Mouse (Mus musculus): ENCODE measurements around the gene Nhlrc4. TPM values are rescaled to one million over a fixed set of nuclear protein-coding genes. Genes with fewer than 3 reads are reported as not detected.

The Nhlrc4 gene
- polyA plus RNA-seq (2014; fragmentation: Nextera tagmentation; extraction: Ambion mirVana) = 0.09 TPM in 1 of 2 replicates, not detected in the other

- no peak within 1 kb of the TSS for H3K4me3 ChIP-seq (ENCODE audit: control insufficient read depth in 1 of 2, insufficient read depth in 1 of 2, low read depth in 1 of 2, low read length in 2 of 2)
- peaks cover 5 to 10% of the 10 kb centered on the region in 2 experiments; a peak in 3 of 4 replicates for H3K4me1 ChIP-seq (ENCODE audit: control insufficient read depth in 2 of 2, insufficient read depth in 2 of 2, low read length in 2 of 2)
- no peak within 1 kb of the TSS for H3K9ac ChIP-seq (ENCODE audit: low read length)
- no peaks in the 10 kb centered on the region for H3K36me3 ChIP-seq (ENCODE audit: control insufficient read depth, insufficient read depth, low read length)
- H3K9me3 ChIP-seq (ENCODE audit: control insufficient read depth, low read length) = no peaks in the 10 kb centered on the region
- no peak within 1 kb of the TSS for H3K4me2 ChIP-seq (ENCODE audit: low read length)
- H3K27me3 ChIP-seq (ENCODE audit: control insufficient read depth, insufficient read depth, low read length) = peaks cover 1% of the 10 kb centered on the region
- H3K27ac ChIP-seq (replicated peaks in 1 of 2; ENCODE audit: control insufficient read depth in 1 of 2, insufficient read depth in 1 of 2, low read depth in 2 of 2, low read length in 2 of 2) = no peak within 1 kb of the TSS
- ATAC-seq (ENCODE audit: insufficient number of reproducible peaks, insufficient read depth, low FRiP score, low read depth) = no peak
- WGBS = 37% methylated on average over 6 of the region's 6 CpGs
These were observed at the start of gene Nhlrc4, which contains the start of gene Pigq for GRCm38 (mm10) chr17:25944366-25945163. Nhlrc4 (minus strand) TSS chr17:25944961. Pigq (minus strand) TSS chr17:25944936.

- WGBS = 70% methylated on average over 3 of the region's 3 CpGs
- Histone ChIP-seq H3K27ac (replicated peaks in 1 of 2; ENCODE audit: control insufficient read depth in 1 of 2, insufficient read depth in 1 of 2, low read depth in 2 of 2, low read length in 2 of 2) (no peak overlapping the region), H3K4me2 (ENCODE audit: low read length) (no peak overlapping the region), H3K4me3 (ENCODE audit: control insufficient read depth in 1 of 2, insufficient read depth in 1 of 2, low read depth in 1 of 2, low read length in 2 of 2) (no peak overlapping the region), H3K36me3 (ENCODE audit: control insufficient read depth, insufficient read depth, low read length) (peaks cover 88% of the 10 kb centered on the region), H3K4me1 (ENCODE audit: control insufficient read depth in 2 of 2, insufficient read depth in 2 of 2, low read length in 2 of 2) (no peaks in the 10 kb centered on the region), H3K9me3 (ENCODE audit: control insufficient read depth, low read length) (no peaks in the 10 kb centered on the region), H3K9ac (ENCODE audit: low read length) (no peak overlapping the region), H3K27me3 (ENCODE audit: control insufficient read depth, insufficient read depth, low read length) (no peaks in the 10 kb centered on the region)
- ATAC-seq (ENCODE audit: insufficient number of reproducible peaks, insufficient read depth, low FRiP score, low read depth) = no peak
These were observed 48.7 kb upstream of the Nhlrc4 start for GRCm38 (mm10) chr17:25993489-25993888.

- no peak overlapping the region for H3K27ac ChIP-seq (replicated peaks in 1 of 2; ENCODE audit: control insufficient read depth in 1 of 2, insufficient read depth in 1 of 2, low read depth in 2 of 2, low read length in 2 of 2)
- WGBS = 96% methylated on average over 4 of the region's 4 CpGs
- peaks cover 77% of the 10 kb centered on the region for H3K36me3 ChIP-seq (ENCODE audit: control insufficient read depth, insufficient read depth, low read length)
- no peak overlapping the region for H3K4me2 ChIP-seq (ENCODE audit: low read length)
- H3K9me3 ChIP-seq (ENCODE audit: control insufficient read depth, low read length) = no peaks in the 10 kb centered on the region
- H3K4me1 ChIP-seq (ENCODE audit: control insufficient read depth in 2 of 2, insufficient read depth in 2 of 2, low read length in 2 of 2) = no peaks in the 10 kb centered on the region
- ATAC-seq (ENCODE audit: insufficient number of reproducible peaks, insufficient read depth, low FRiP score, low read depth) = no peak
- no peak overlapping the region for H3K9ac ChIP-seq (ENCODE audit: low read length)
- no peak overlapping the region for H3K4me3 ChIP-seq (ENCODE audit: control insufficient read depth in 1 of 2, insufficient read depth in 1 of 2, low read depth in 1 of 2, low read length in 2 of 2)
- no peaks in the 10 kb centered on the region for H3K27me3 ChIP-seq (ENCODE audit: control insufficient read depth, insufficient read depth, low read length)
These were observed 47.5 kb upstream of the Nhlrc4 start for GRCm38 (mm10) chr17:25992274-25992673.

GRCm38 (mm10) chr17:25990331-25990730 lies 45.6 kb upstream of the Nhlrc4 start:
- Histone ChIP-seq H3K4me2 (ENCODE audit: low read length) (no peak overlapping the region), H3K9ac (ENCODE audit: low read length) (no peak overlapping the region), H3K36me3 (ENCODE audit: control insufficient read depth, insufficient read depth, low read length) (peaks cover 62% of the 10 kb centered on the region), H3K27me3 (ENCODE audit: control insufficient read depth, insufficient read depth, low read length) (no peaks in the 10 kb centered on the region), H3K4me1 (ENCODE audit: control insufficient read depth in 2 of 2, insufficient read depth in 2 of 2, low read length in 2 of 2) (no peaks in the 10 kb centered on the region), H3K27ac (replicated peaks in 1 of 2; ENCODE audit: control insufficient read depth in 1 of 2, insufficient read depth in 1 of 2, low read depth in 2 of 2, low read length in 2 of 2) (no peak overlapping the region), H3K4me3 (ENCODE audit: control insufficient read depth in 1 of 2, insufficient read depth in 1 of 2, low read depth in 1 of 2, low read length in 2 of 2) (no peak overlapping the region), H3K9me3 (ENCODE audit: control insufficient read depth, low read length) (no peaks in the 10 kb centered on the region)
- 85% methylated on average over 5 of the region's 5 CpGs for WGBS
- no peak for ATAC-seq (ENCODE audit: insufficient number of reproducible peaks, insufficient read depth, low FRiP score, low read depth)

GRCm38 (mm10) chr17:25985306-25986294 lies 40.8 kb upstream of the Nhlrc4 start, which contains the start of gene Capn15:
Capn15 (minus strand) TSS chr17:25985796.
- Histone ChIP-seq H3K36me3 (ENCODE audit: control insufficient read depth, insufficient read depth, low read length) (peaks cover 20% of the 10 kb centered on the region), H3K4me2 (ENCODE audit: low read length) (peak within 1 kb of the TSS; percentile 94), H3K27me3 (ENCODE audit: control insufficient read depth, insufficient read depth, low read length) (no peaks in the 10 kb centered on the region), H3K4me3 (ENCODE audit: control insufficient read depth in 1 of 2, insufficient read depth in 1 of 2, low read depth in 1 of 2, low read length in 2 of 2) (peak within 1 kb of the TSS; percentile 71 to 91), H3K9ac (ENCODE audit: low read length) (peak within 1 kb of the TSS; percentile 95), H3K27ac (replicated peaks in 1 of 2; ENCODE audit: control insufficient read depth in 1 of 2, insufficient read depth in 1 of 2, low read depth in 2 of 2, low read length in 2 of 2) (peak within 1 kb of the TSS; percentile 71 to 94), H3K4me1 (ENCODE audit: control insufficient read depth in 2 of 2, insufficient read depth in 2 of 2, low read length in 2 of 2) (peaks cover 6 to 22% of the 10 kb centered on the region in 2 experiments; a peak in 3 of 4 replicates), H3K9me3 (ENCODE audit: control insufficient read depth, low read length) (no peaks in the 10 kb centered on the region)
- ATAC-seq (ENCODE audit: insufficient number of reproducible peaks, insufficient read depth, low FRiP score, low read depth) = peak; percentile 99
- WGBS = under 1% methylated on average over 90 of the region's 91 CpGs

GRCm38 (mm10) chr17:25984556-25985305 lies 40.0 kb upstream of the Nhlrc4 start:
- WGBS = 8% methylated on average over 17 of the region's 17 CpGs
- Histone ChIP-seq H3K9ac (ENCODE audit: low read length) (peak overlapping the region; percentile 95), H3K4me2 (ENCODE audit: low read length) (peak overlapping the region; percentile 94), H3K4me3 (ENCODE audit: control insufficient read depth in 1 of 2, insufficient read depth in 1 of 2, low read depth in 1 of 2, low read length in 2 of 2) (peak overlapping the region; percentile 71 to 91), H3K36me3 (ENCODE audit: control insufficient read depth, insufficient read depth, low read length) (peaks cover 11% of the 10 kb centered on the region), H3K27me3 (ENCODE audit: control insufficient read depth, insufficient read depth, low read length) (no peaks in the 10 kb centered on the region), H3K9me3 (ENCODE audit: control insufficient read depth, low read length) (no peaks in the 10 kb centered on the region), H3K4me1 (ENCODE audit: control insufficient read depth in 2 of 2, insufficient read depth in 2 of 2, low read length in 2 of 2) (peaks cover 9 to 29% of the 10 kb centered on the region in 2 experiments), H3K27ac (replicated peaks in 1 of 2; ENCODE audit: control insufficient read depth in 1 of 2, insufficient read depth in 1 of 2, low read depth in 2 of 2, low read length in 2 of 2) (peak overlapping the region; percentile 66 to 94)
- peak; percentile 5; the same call in 1 of the 2 replicates for ATAC-seq (ENCODE audit: insufficient number of reproducible peaks, insufficient read depth, low FRiP score, low read depth)

Data from heart, embryonic 14.5 days (tissue).